Mouse (Mus musculus): Measurements from ENCODE around the gene Mcm9. TPM values are rescaled to one million over a fixed set of nuclear protein-coding genes. Genes with fewer than 3 reads are reported as not detected.
"Not testable (repeated sequence)": the region's sequence is repeated elsewhere in the genome, so short reads cannot be mapped to it uniquely, and the experiment has no call there.

Mcm9 gene
- polyA plus RNA-seq, 1 experiment from 2014 or later: 7.7 TPM

DNA sequence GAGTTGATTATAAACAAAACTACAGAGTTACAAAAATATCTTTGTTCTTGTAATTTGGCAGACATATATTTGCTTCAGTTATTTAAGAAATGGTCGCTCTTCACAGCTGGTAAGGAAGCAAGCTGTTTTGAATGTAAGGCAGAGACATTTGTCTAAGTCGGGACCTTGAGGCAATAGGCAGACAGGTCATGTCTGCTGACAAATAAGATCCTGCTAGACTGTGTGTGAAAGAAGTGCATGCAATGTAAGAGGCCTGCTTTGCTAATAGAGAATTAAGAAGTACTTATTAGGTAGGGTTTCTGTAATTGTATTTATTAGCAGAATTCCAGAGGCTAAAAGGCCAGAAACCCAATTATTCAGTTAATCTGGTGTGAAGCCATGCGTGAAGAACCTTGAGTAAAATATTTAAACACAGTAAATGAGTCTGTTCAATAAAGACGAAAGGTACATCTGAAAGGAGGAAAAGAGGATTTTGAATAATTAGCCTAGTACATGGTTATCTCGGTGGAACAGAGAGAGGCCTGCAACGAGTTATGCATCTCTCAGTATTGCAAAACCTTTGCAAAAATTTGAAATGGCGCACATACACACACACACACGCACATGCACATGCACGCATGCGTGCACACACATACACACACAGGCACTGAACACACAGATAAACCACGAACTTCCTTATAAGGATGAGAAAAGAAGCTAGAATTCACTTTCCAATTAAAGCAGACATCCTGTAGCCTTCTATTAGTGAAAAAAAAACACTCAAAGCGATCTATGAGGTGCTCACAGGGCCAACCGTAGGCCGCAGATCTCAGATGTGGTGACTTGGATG lies 112.3 kb downstream of the Mcm9 start:
- H3K36me3 ChIP-seq: no peaks in the 10 kb centered on the region
- peak overlapping the region; percentile 30 for H3K4me2 ChIP-seq
- peaks cover 17% of the 10 kb centered on the region for H3K4me1 ChIP-seq (replicated peaks)
- WGBS: 72% methylated on average over 14 of the region's 14 CpGs
- no peak overlapping the region for H3K4me3 ChIP-seq
- no peak for ATAC-seq (replicated peaks; ENCODE audit: insufficient number of reproducible peaks, insufficient read depth, low FRiP score, low read depth)
- no peaks in the 10 kb centered on the region for H3K27me3 ChIP-seq
- peak overlapping the region; percentile 65 for H3K27ac ChIP-seq
- H3K9me3 ChIP-seq (replicated peaks): no peaks in the 10 kb centered on the region
- no peak overlapping the region for H3K9ac ChIP-seq

DNA sequence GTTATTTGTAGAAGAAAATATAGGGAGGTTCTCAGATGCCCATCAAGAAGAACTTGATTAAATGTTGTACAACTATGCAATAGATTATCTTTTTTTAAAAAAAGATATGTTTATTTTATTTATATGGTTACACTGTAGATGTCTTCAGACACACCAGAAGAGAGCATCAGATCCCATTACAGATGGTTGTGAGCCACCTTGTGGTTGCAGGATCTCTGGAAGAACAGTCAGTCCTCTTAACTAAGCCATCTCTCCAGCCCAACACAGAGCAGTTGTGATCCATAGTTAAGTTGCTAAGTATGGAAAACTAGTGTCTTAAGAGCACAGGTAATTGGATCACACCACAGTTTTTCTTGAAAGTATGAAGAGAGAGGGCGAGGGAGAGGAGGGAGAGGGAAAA lies 117.7 kb downstream of the Mcm9 start:
- Histone ChIP-seq H3K9me3 (replicated peaks) (no peaks in the 10 kb centered on the region), H3K4me1 (replicated peaks) (peaks cover 6% of the 10 kb centered on the region), H3K4me2 (no peak overlapping the region), H3K9ac (no peak overlapping the region), H3K27ac (no peak overlapping the region), H3K36me3 (no peaks in the 10 kb centered on the region), H3K4me3 (no peak overlapping the region), H3K27me3 (no peaks in the 10 kb centered on the region)
- no CpG with 5 or more reads among the region's 1 CpGs for WGBS
- no peak for ATAC-seq (replicated peaks; ENCODE audit: insufficient number of reproducible peaks, insufficient read depth, low FRiP score, low read depth)

DNA sequence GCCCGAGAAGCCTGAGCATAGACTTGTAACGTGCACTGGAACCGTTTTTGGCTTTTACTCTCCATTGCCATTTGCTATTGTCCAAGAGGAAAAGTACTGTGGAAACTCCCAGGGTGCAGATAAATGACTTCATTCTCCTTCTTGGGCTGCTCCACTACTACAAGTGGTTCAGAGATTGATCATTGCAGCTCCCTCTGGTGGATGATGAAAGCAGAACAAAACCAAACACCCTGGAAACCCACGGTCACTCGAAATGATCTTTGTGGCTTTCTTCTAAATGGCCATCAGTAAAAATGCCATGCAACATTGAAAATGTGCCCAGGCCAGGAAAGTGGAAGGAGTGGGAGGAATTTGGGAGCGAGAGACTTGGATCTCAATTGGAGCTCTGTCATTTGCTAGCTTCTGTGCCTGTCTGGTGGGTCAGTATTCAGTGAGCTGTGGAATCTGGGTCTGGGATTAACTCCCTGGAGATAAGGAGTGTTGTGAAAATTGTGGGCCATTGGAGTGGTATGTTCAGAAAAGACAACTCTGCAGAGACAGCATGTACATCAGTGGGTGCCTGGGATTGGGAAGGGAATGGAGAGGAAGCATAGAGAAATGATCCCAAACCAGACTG lies 121.0 kb downstream of the Mcm9 start:
- peak; percentile 74; the same call in 1 of the 2 replicates for ATAC-seq (replicated peaks; ENCODE audit: insufficient number of reproducible peaks, insufficient read depth, low FRiP score, low read depth)
- no peak overlapping the region for H3K9ac ChIP-seq
- no peak overlapping the region for H3K27ac ChIP-seq
- H3K27me3 ChIP-seq: no peaks in the 10 kb centered on the region
- 23% methylated on average over 6 of the region's 6 CpGs for WGBS
- H3K4me2 ChIP-seq: peak overlapping the region; percentile 42
- no peaks in the 10 kb centered on the region for H3K36me3 ChIP-seq
- peak overlapping the region; percentile 6; the same call in 1 of the 2 replicates for H3K4me3 ChIP-seq
- H3K4me1 ChIP-seq (replicated peaks): peaks cover 6% of the 10 kb centered on the region
- no peaks in the 10 kb centered on the region for H3K9me3 ChIP-seq (replicated peaks)

DNA sequence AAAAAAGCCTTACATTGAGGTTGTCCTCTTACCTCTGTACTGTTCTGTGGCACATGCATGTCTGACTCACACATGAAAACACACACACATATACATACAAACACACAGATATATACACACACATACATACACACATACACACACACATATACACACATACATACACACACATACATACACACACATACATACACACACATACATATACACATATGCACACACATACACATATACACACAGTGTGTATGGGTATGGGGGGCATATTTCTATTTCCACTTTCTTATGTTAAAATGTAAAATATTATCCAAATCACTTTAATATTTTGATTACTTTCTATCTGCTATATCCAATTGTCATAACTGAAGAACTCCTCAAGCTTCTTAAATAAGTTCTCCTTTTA lies 121.6 kb downstream of the Mcm9 start:
- no peak overlapping the region for H3K4me2 ChIP-seq
- H3K27me3 ChIP-seq: no peaks in the 10 kb centered on the region
- H3K4me1 ChIP-seq (replicated peaks): peaks cover 8% of the 10 kb centered on the region
- H3K27ac ChIP-seq: no peak overlapping the region
- no peaks in the 10 kb centered on the region for H3K36me3 ChIP-seq
- no peak for ATAC-seq (replicated peaks; ENCODE audit: insufficient number of reproducible peaks, insufficient read depth, low FRiP score, low read depth)
- H3K9me3 ChIP-seq (replicated peaks): no peaks in the 10 kb centered on the region
- no peak overlapping the region for H3K9ac ChIP-seq
- H3K4me3 ChIP-seq: no peak overlapping the region

DNA sequence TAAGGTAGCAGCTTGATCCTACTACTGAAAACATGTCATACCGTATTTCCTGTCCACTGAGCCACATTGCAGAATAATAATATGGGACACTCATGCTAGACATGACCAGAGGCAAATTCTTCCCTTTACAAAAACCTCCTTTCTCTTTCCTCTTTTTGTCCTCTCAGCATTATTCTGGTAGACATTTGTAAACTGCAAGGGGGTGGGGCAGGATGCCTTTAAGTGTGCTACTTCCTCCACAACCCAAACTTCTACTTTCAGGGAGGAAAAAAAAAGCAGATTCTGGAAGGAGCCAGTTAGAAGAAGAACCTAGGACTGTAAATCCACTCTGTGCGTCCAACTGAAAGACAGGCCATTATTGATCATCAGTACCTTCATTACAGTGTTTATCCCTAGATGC lies 124.7 kb downstream of the Mcm9 start:
- Histone ChIP-seq H3K9ac (no peak overlapping the region), H3K27ac (no peak overlapping the region), H3K9me3 (replicated peaks) (no peaks in the 10 kb centered on the region), H3K36me3 (no peaks in the 10 kb centered on the region), H3K27me3 (no peaks in the 10 kb centered on the region), H3K4me1 (replicated peaks) (peaks cover 18% of the 10 kb centered on the region), H3K4me2 (no peak overlapping the region), H3K4me3 (no peak overlapping the region)
- WGBS: 87% methylated on average over 2 of the region's 2 CpGs
- no peak for ATAC-seq (replicated peaks; ENCODE audit: insufficient number of reproducible peaks, insufficient read depth, low FRiP score, low read depth)

DNA sequence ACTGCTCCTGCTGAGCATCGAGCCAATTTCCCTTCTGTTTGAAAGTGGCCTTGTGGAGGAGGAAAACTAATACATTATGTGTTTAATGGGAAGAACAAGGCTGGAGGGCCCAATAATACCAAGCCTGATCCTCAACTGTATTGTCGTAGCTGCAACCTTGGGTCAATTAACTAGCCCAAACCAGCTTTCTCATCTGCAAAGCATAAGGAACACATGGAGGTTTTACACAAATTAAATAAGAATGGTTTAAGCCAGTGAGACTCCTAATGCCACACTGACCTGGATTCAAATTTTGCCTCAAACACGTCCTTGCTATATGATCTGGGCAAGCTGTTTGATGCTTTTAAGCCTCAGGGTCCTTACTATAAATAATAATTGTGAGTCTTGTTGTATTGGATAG lies 125.2 kb downstream of the Mcm9 start:
- ATAC-seq (replicated peaks; ENCODE audit: insufficient number of reproducible peaks, insufficient read depth, low FRiP score, low read depth): no peak
- no peaks in the 10 kb centered on the region for H3K36me3 ChIP-seq
- 85% methylated on average over 3 of the region's 3 CpGs for WGBS
- H3K27ac ChIP-seq: no peak overlapping the region
- peaks cover 18% of the 10 kb centered on the region for H3K4me1 ChIP-seq (replicated peaks)
- no peaks in the 10 kb centered on the region for H3K9me3 ChIP-seq (replicated peaks)
- H3K4me2 ChIP-seq: no peak overlapping the region
- H3K27me3 ChIP-seq: no peaks in the 10 kb centered on the region
- H3K9ac ChIP-seq: no peak overlapping the region
- H3K4me3 ChIP-seq: no peak overlapping the region

DNA sequence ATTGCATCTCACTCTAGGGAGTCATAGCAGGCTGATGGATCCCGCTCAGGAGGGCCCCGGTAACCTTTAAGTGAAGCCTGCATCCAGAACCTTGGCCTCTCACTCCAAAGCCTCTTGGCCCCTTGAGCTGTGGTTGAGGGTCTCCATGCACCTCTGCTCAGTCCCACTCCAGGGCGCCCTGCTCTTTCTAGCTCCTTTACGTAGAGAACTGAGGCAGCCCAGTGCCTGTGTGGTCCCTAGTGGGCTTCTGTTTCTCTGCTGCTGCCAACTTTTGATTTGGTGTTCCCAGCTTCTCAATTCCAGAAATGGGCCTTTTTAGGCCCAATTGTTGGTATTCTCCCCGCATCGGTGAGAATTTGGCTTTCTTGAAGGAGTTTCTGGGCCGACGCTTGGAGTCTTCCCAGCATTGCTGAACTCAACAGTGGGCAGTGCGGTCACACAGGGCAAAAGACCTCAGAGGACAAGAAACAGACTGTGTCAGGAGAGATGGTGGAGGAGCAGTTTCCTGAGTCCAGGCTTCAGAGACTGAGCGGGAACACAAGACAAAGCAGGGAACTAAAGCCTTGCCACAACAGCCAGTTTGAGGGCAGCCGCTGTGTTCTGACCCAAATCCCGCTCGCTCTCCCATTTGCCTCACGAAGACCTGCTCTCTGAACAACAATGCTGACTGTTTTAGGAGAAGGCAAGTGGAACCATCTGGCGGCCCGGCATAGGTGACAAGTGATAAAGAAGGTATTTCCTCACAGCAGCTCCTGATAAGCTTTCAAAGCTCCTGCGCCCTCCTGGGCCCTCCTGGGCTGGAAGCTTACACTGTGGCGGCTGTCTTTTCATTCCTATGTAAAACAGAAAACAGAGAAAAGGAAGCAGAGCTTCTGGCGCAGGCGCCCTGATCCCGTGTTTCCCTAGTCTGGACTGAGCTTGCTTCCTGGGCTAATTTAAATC lies 127.1 kb downstream of the Mcm9 start:
- Histone ChIP-seq H3K36me3 (no peaks in the 10 kb centered on the region), H3K9ac (peak overlapping the region; percentile 17; the same call in 1 of the 2 replicates), H3K9me3 (replicated peaks) (no peaks in the 10 kb centered on the region), H3K27me3 (no peaks in the 10 kb centered on the region), H3K4me1 (replicated peaks) (peaks cover 12% of the 10 kb centered on the region), H3K4me3 (peak overlapping the region; percentile 22), H3K4me2 (peak overlapping the region; percentile 44), H3K27ac (peak overlapping the region; percentile 74)
- 28% methylated on average over 21 of the region's 21 CpGs for whole genome bisulfite sequencing
- ATAC-seq (replicated peaks; ENCODE audit: insufficient number of reproducible peaks, insufficient read depth, low FRiP score, low read depth): peak; percentile 75

DNA sequence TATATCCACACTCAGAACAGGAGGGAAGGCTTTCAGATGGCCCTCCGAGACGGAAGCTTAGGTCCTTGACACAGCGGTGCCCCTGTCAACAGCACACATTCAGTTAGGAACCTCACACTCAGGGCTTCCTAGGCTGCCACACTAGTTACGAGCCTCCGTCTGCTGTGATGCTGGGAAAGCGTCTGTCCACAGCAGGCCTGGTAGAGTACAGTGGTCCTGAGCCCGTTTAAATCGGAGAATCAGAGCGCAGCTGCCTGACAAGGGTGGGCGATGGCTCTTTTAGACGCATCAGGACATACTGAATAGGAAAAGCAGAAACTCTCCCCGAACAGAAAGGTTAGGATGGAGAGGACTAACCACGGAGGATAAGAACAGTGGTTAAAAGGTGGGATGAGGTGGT lies 127.8 kb downstream of the Mcm9 start:
- H3K27ac ChIP-seq: no peak overlapping the region

DNA sequence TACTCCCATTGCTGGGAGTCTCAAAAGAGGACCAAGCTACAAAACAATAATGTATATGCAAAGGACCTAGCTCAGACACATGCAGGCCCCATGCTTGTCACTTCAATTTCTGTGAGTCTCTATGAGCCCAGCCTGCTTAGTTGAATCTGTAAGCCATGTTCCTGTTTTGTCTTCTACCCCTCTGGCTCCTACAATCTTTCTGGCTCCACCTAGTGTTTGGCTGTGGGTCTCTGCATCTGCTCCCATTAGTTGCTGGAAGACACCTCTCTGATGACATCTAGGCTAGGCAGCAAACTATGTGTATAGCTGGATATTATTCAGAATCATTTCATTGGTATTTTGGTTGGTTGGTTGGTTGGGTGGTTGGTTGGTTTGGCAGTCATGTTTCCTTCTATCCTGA lies 130.7 kb downstream of the Mcm9 start:
- Histone ChIP-seq H3K4me1 (replicated peaks) (peaks cover 14% of the 10 kb centered on the region), H3K4me3 (no peak overlapping the region), H3K9me3 (replicated peaks) (no peaks in the 10 kb centered on the region), H3K4me2 (no peak overlapping the region), H3K36me3 (no peaks in the 10 kb centered on the region), H3K27me3 (no peaks in the 10 kb centered on the region), H3K9ac (no peak overlapping the region), H3K27ac (no peak overlapping the region)
- no peak for ATAC-seq (replicated peaks; ENCODE audit: insufficient number of reproducible peaks, insufficient read depth, low FRiP score, low read depth)

More for the DNA sequence above, 127.8 kb downstream of the Mcm9 start:
- 66% methylated on average over 13 of the region's 13 CpGs for WGBS
- H3K27me3 ChIP-seq: no peaks in the 10 kb centered on the region
- peaks cover 12% of the 10 kb centered on the region for H3K4me1 ChIP-seq (replicated peaks)
- H3K9me3 ChIP-seq (replicated peaks): no peaks in the 10 kb centered on the region
- H3K9ac ChIP-seq: no peak overlapping the region
- no peak overlapping the region for H3K4me3 ChIP-seq
- no peak overlapping the region for H3K4me2 ChIP-seq
- no peak for ATAC-seq (replicated peaks; ENCODE audit: insufficient number of reproducible peaks, insufficient read depth, low FRiP score, low read depth)
- H3K36me3 ChIP-seq: no peaks in the 10 kb centered on the region

DNA sequence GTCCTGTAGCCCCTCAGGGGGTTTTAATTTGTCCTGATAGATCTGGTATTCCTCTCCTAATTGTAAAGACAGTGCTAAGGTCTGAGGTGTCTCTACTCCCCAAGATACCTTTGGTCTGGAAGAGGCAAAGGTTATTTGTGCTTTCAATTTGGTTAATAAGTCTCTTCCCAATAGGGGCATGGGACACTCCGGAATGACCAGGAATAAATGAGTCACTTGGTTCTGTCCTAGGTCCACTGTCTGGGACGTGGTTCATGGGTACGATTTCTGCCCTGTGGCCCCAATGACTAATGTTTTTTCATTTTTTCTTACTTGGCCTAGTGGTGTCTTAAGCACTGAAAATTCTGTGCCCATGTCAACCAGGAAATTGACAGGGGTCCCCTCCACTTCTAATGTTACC lies 134.9 kb downstream of the Mcm9 start:
- 96% methylated on average over 3 of the region's 3 CpGs for WGBS
- not testable (repeated sequence) for H3K4me3 ChIP-seq; H3K27me3 ChIP-seq; H3K27ac ChIP-seq; H3K9ac ChIP-seq; H3K4me1 ChIP-seq (replicated peaks); H3K36me3 ChIP-seq; ATAC-seq (replicated peaks; ENCODE audit: insufficient number of reproducible peaks, insufficient read depth, low FRiP score, low read depth); H3K9me3 ChIP-seq (replicated peaks); H3K4me2 ChIP-seq

DNA sequence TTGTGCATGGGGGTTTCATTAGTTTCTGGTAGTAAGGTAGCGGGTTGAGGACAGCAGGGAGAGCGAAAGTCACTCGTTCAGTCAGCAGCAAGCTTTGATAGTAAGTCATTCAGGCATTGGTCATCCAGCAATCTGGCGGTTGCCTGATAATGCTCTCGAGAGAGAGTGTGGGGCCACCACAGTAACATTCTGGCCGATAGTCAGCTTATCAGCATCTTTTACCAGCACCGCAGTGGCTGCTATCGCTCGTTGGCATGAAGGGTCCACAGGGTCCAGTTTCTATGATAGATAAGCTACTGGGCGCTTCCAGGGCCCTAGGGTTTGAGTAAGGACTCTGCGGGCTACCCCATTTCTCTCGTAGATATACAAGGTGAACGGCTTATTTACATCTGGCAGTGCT lies 136.3 kb downstream of the Mcm9 start:
- H3K27ac ChIP-seq: no peak overlapping the region
- no peaks in the 10 kb centered on the region for H3K9me3 ChIP-seq (replicated peaks)
- ATAC-seq (replicated peaks; ENCODE audit: insufficient number of reproducible peaks, insufficient read depth, low FRiP score, low read depth): no peak
- no peak overlapping the region for H3K4me3 ChIP-seq
- H3K4me2 ChIP-seq: peak overlapping the region; percentile 30
- H3K27me3 ChIP-seq: no peaks in the 10 kb centered on the region
- no peaks in the 10 kb centered on the region for H3K36me3 ChIP-seq
- WGBS: 47% methylated on average over 13 of the region's 13 CpGs
- peaks cover 2% of the 10 kb centered on the region; the same call in 1 of the 2 replicates for H3K4me1 ChIP-seq (replicated peaks)
- H3K9ac ChIP-seq: no peak overlapping the region

All from heart, embryonic 15.5 days (tissue).